Mouse (Mus musculus) forebrain, embryonic 10.5 days (tissue): ENCODE measurements around the gene Trpv2. TPM values are rescaled to one million over a fixed set of nuclear protein-coding genes. Genes with fewer than 3 reads are reported as not detected.

Experiments used
- DNase-seq: peaks from one replicate; pipeline ENCODE4 v3.0.0-alpha.2; 2017; ENCODE audit warnings: low spot score; ENCODE audit errors: extremely low spot score
- H3K27ac ChIP-seq: fragments of 300-500 bp; sonication (generic); 2 replicates; pipeline ENCODE4 v1.5.1; 2016; ENCODE audit warnings: mild to moderate bottlenecking
- H3K27me3 ChIP-seq: fragments of 300-500 bp; sonication (generic); 2 replicates; pipeline ENCODE4 v1.6.1; 2016; ENCODE audit warnings: mild to moderate bottlenecking; ENCODE audit not compliant: poor library complexity, severe bottlenecking
- H3K36me3 ChIP-seq: fragments of 300-500 bp; sonication (generic); replicated peaks from 2 replicates; pipeline ENCODE4 v1.6.1; 2016; ENCODE audit warnings: mild to moderate bottlenecking, moderate library complexity
- H3K4me1 ChIP-seq: fragments of 300-500 bp; sonication (generic); 2 replicates; pipeline ENCODE4 v1.6.1; 2016
- H3K4me3 ChIP-seq: fragments of 300-500 bp; sonication (generic); 2 replicates; pipeline ENCODE4 v1.5.1; 2016; ENCODE audit warnings: mild to moderate bottlenecking, moderate library complexity
- H3K9me3 ChIP-seq: fragments of 300-500 bp; sonication (generic); 2 replicates; pipeline ENCODE4 v1.6.1; 2016; ENCODE audit warnings: mild to moderate bottlenecking, moderate library complexity
- WGBS: fragments of 180-500 bp; shearing (Covaris S2); methylation state at CpG from one replicate; pipeline ENCODE4 v1.1.7; 2016; 5-methylcytosine and 5-hydroxymethylcytosine counted together
- polyA plus RNA-seq: library from polyadenylated mRNA; unstranded; fragments of >200 nt; fragmentation: Nextera tagmentation; extraction: Ambion mirVana; gene quantifications from 2 replicates; pipeline ENCODE4 v1.2.1, GENCODE M21; 2016

Gene Trpv2
- polyA plus RNA-seq, 1 experiment from 2014 or later: 2.5 TPM

DNA sequence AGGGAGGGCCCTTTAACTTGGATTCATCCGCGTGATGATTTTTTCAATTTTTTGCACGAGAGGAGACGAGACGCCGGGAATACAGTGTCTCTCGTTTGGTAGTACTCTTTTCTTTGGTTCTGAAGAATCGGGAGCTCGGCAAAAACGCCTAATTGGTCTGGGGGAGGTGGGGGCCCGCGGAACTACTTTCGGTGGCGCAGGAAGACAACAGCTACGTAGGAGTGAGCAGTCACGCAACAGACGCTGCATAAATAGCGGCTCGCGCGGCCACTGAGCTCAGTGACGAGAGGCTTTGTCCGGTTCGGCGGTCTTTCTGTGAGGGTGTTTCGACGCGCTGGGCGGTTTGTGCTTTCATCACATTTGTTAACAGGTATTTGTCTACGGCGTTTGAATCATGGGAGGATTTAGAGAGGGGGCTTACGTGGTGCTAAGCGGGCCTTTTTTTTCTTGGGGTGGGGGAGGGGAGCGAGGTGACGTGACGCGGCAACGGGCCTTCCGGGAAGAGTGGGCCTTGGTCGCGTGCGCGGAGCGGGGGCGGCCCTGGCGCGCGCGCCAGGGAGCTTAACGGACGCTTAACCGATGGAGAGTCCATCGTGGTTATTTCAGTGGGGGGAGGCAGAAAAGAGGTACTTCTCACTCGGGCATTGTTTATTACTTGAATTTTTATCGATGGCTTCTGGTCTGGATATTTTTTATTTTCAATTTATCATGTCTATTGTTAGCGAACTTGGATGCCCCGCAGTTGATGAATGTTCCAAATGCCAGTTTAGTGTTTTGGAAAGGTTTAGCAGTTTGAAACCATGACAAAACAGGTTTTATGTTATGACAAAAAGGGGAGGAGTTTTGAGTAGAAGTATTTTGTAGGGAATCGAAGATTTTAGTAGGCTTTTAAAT, 22.8 kb upstream of the Trpv2 start:
- peak overlapping the region; percentile 80 for H3K4me3 ChIP-seq
- peaks cover 43% of the 10 kb centered on the region for H3K4me1 ChIP-seq
- under 1% methylated on average over 58 of the region's 58 CpGs for WGBS
- H3K9me3 ChIP-seq: no peaks in the 10 kb centered on the region
- no peaks in the 10 kb centered on the region for H3K27me3 ChIP-seq
- peak overlapping the region; percentile 100 for H3K27ac ChIP-seq
- peak; percentile 93 for DNase-seq
- H3K36me3 ChIP-seq: peaks cover 34% of the 10 kb centered on the region

DNA sequence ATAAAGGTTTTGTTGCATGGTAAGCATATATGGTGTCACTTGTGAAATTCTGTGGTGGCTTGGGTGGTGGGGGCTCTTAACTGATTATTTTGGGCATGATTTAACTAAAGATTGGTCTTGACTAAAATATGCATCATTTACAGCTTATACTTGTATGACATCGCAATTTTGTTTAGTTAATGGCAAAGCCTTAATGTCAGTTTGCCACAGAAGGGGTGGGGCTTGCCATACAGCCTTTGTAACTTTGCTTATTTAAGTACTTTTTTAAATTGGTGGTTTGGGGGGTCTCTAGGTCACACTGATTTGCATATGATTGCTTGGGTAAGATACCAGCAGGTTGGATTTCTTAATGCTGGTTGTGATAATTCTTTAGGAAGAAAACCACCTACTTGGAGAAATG, 21.1 kb upstream of the Trpv2 start:
- no peaks in the 10 kb centered on the region for H3K27me3 ChIP-seq
- H3K9me3 ChIP-seq: no peaks in the 10 kb centered on the region
- H3K4me1 ChIP-seq: peaks cover 43% of the 10 kb centered on the region
- 58% methylated on average over 1 of the region's 1 CpGs for WGBS
- no peak overlapping the region for H3K27ac ChIP-seq
- peak overlapping the region; percentile 63 for H3K4me3 ChIP-seq
- no peak for DNase-seq
- peaks cover 34% of the 10 kb centered on the region for H3K36me3 ChIP-seq

GRCm38 (mm10) chr11:62553633-62554032, 20.7 kb upstream of the Trpv2 start:
- H3K4me3 ChIP-seq: peak overlapping the region; percentile 63
- peaks cover 43% of the 10 kb centered on the region for H3K4me1 ChIP-seq
- peaks cover 34% of the 10 kb centered on the region for H3K36me3 ChIP-seq
- H3K27ac ChIP-seq: no peak overlapping the region
- 88% methylated on average over 5 of the region's 5 CpGs for WGBS
- H3K9me3 ChIP-seq: no peaks in the 10 kb centered on the region
- no peak for DNase-seq
- H3K27me3 ChIP-seq: no peaks in the 10 kb centered on the region

- H3K27ac ChIP-seq: no peak overlapping the region
- 87% methylated on average over 5 of the region's 5 CpGs for WGBS
- peak overlapping the region; percentile 63 for H3K4me3 ChIP-seq
- peaks cover 36% of the 10 kb centered on the region for H3K4me1 ChIP-seq
- DNase-seq: no peak
- H3K27me3 ChIP-seq: peaks cover 5% of the 10 kb centered on the region; the same call in 1 of the 2 replicates
- peaks cover 34% of the 10 kb centered on the region for H3K36me3 ChIP-seq
- H3K9me3 ChIP-seq: no peaks in the 10 kb centered on the region
Observed at GRCm38 (mm10) chr11:62554163-62554855, 20.0 kb upstream of the Trpv2 start.

DNA sequence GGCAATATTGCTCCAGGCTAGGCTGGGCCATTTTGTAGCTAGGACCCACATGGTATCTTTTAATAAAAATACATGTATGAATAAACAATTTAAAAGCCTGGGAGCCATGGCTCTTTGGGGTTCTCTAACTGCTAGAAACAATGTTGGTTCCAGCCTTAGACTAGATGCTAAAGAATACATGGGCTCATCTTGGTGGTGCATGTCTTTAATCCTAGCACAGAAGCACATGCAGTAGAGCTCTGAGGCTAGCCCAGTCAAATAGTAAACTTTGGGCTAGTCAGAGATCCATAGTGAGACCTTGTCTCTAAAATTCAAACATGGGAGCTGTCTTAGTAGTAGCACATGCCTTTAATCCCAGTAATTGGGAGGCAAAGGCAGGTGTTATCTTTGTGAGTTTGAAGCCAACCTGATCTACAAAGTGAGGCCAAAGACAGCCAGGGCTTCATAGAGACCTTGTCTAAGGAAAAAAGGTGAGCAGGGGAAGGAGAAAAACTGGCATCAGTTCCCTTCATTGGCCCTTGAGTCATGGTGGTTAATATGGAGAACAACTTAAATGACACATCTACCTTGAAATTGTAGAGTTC, 19.3 kb upstream of the Trpv2 start:
- Histone ChIP-seq H3K9me3 (no peaks in the 10 kb centered on the region), H3K4me1 (peaks cover 29% of the 10 kb centered on the region), H3K4me3 (peak overlapping the region; percentile 63), H3K27ac (no peak overlapping the region), H3K27me3 (peaks cover 12% of the 10 kb centered on the region), H3K36me3 (peaks cover 34% of the 10 kb centered on the region)
- DNase-seq: no peak

DNA sequence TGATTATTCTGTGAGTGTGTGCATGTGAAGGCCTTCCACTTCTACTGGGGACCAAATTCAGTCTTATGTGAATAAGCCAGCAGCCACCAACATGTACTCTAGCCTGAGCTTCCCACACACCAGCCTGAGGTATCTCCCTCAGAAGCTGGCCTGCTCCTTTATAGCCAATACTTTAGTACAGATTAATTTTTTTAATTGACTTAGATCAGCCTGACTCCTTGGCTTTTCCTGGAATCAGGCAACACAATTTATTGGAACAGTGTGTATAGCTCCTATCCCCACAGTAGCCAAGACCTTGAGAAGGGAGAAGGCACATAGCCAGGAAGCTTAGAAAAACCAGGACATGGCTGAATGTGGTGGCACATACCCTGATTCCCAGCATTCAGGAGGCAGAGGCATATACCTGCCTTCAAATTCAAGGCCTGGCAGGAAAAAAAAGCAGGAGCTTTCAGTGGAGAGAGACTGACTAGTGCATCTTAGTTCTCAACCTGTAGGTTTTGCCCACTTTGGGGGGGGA, 18.3 kb upstream of the Trpv2 start:
- H3K27ac ChIP-seq: no peak overlapping the region
- DNase-seq: no peak
- H3K4me1 ChIP-seq: peaks cover 27% of the 10 kb centered on the region
- peaks cover 34% of the 10 kb centered on the region for H3K36me3 ChIP-seq
- H3K27me3 ChIP-seq: peaks cover 19% of the 10 kb centered on the region
- no peaks in the 10 kb centered on the region for H3K9me3 ChIP-seq
- no peak overlapping the region for H3K4me3 ChIP-seq

GRCm38 (mm10) chr11:62557205-62557604, 17.1 kb upstream of the Trpv2 start:
- Histone ChIP-seq H3K4me3 (no peak overlapping the region), H3K9me3 (no peaks in the 10 kb centered on the region), H3K27me3 (peaks cover 27% of the 10 kb centered on the region), H3K4me1 (peaks cover 27% of the 10 kb centered on the region), H3K27ac (no peak overlapping the region), H3K36me3 (peaks cover 34% of the 10 kb centered on the region)
- no peak for DNase-seq
- WGBS: 76% methylated on average over 5 of the region's 5 CpGs

GRCm38 (mm10) chr11:62558152-62558551, 16.1 kb upstream of the Trpv2 start:
- no peaks in the 10 kb centered on the region for H3K9me3 ChIP-seq
- no peak overlapping the region for H3K4me3 ChIP-seq
- peaks cover 29% of the 10 kb centered on the region for H3K36me3 ChIP-seq
- WGBS: 75% methylated on average over 2 of the region's 2 CpGs
- no peak overlapping the region for H3K27ac ChIP-seq
- H3K4me1 ChIP-seq: peaks cover 26% of the 10 kb centered on the region
- H3K27me3 ChIP-seq: peaks cover 27% of the 10 kb centered on the region
- DNase-seq: no peak

DNA sequence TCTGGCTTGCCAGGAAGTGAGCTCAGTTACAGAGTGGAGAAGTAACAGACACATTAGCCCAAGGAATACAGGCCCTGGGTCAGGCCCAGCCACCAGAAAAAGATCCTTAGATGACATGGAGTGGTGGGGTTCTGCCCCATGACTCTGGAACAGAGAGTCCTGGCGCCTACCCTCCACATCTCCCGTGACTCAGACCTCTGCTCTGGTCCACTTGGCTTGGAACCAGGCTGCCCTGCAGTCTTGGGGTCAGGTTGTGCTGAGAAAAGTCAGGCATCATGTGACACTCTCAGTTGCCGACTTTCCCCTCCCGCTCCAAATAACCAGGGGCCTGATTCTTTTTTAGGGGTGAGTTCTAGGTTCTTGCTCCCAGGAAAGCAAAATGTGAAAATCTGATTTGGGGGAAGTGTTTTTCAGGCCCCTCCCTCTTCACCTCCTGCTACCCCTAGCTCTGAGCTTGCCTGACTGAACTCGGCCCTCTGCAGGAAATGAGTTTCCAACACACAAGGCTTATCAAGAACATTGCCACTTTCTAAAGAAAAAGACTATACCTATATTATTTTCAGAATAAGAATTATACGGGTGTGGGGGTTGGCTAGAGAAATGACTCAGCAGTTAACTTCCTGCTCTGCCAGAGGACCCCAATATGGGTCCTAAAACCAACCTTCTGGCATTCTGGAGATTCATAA, 15.2 kb upstream of the Trpv2 start:
- DNase-seq: no peak
- H3K9me3 ChIP-seq: no peaks in the 10 kb centered on the region
- H3K27ac ChIP-seq: no peak overlapping the region
- 71% methylated on average over 6 of the region's 6 CpGs for WGBS
- H3K27me3 ChIP-seq: peaks cover 27% of the 10 kb centered on the region
- H3K4me1 ChIP-seq: peaks cover 16% of the 10 kb centered on the region
- H3K4me3 ChIP-seq: no peak overlapping the region
- H3K36me3 ChIP-seq: peaks cover 19% of the 10 kb centered on the region

DNA sequence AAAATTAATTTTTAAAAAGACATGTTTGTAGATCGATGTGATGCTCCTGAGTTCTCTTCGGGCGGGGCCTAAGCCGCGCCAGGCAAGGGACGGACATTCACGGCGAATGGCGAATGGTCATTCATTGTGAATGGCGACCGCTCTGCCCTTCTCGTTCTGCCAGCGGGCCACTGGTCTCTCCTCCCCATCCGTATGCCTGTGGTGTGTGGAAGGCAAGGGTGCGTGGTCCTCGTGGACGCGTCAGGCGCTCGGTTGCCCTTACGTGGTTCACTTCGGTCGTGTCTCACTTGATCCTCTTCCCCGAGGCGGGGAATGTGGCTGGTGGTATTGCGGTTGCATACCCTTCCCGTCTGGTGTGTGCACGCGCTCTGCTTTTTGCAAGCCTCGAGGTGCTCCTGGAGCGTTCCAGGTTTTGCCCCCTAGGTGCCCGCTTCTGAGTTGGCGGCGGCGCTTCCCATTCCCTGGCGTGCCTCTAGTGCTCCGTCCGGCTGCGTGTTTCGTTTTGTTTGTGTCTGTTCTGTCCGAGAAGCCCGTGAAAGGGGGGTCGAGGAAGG, 13.7 kb upstream of the Trpv2 start:
- Histone ChIP-seq H3K4me3 (peak overlapping the region; percentile 47), H3K9me3 (no peaks in the 10 kb centered on the region), H3K36me3 (peaks cover 5% of the 10 kb centered on the region; the same call in 1 of the 2 replicates), H3K27me3 (peaks cover 27% of the 10 kb centered on the region), H3K27ac (0 out of 2 replicates have a peak overlapping the region, but pooled peaks have one; percentile 7), H3K4me1 (peaks cover 5% of the 10 kb centered on the region)
- 38% methylated on average over 43 of the region's 43 CpGs for WGBS
- no peak for DNase-seq

GRCm38 (mm10) chr11:62563590-62563989, 10.7 kb upstream of the Trpv2 start:
- H3K4me1 ChIP-seq: peaks cover 5% of the 10 kb centered on the region
- no peaks in the 10 kb centered on the region for H3K36me3 ChIP-seq
- H3K27ac ChIP-seq: no peak overlapping the region
- H3K4me3 ChIP-seq: no peak overlapping the region
- H3K27me3 ChIP-seq: peaks cover 27% of the 10 kb centered on the region
- no peak for DNase-seq
- 92% methylated on average over 2 of the region's 2 CpGs for WGBS
- H3K9me3 ChIP-seq: no peaks in the 10 kb centered on the region

GRCm38 (mm10) chr11:62565747-62566146, 8.5 kb upstream of the Trpv2 start:
- WGBS: 81% methylated on average over 7 of the region's 7 CpGs
- H3K27me3 ChIP-seq: peaks cover 9% of the 10 kb centered on the region
- H3K4me1 ChIP-seq: peaks cover under 1% of the 10 kb centered on the region
- no peak for DNase-seq
- no peaks in the 10 kb centered on the region for H3K9me3 ChIP-seq
- H3K27ac ChIP-seq: no peak overlapping the region
- H3K36me3 ChIP-seq: no peaks in the 10 kb centered on the region
- H3K4me3 ChIP-seq: no peak overlapping the region
